Mouse (Mus musculus) cerebellum, postnatal 14 days (tissue): ENCODE results near the gene Tm4sf19.

Experiments used
- DNase-seq, 2 experiments: peaks; one replicate each; pipeline ENCODE4 v3.0.0; 2021; ENCODE audit warnings: mixed read lengths in 2 of 2

The Tm4sf19 gene

DNA sequence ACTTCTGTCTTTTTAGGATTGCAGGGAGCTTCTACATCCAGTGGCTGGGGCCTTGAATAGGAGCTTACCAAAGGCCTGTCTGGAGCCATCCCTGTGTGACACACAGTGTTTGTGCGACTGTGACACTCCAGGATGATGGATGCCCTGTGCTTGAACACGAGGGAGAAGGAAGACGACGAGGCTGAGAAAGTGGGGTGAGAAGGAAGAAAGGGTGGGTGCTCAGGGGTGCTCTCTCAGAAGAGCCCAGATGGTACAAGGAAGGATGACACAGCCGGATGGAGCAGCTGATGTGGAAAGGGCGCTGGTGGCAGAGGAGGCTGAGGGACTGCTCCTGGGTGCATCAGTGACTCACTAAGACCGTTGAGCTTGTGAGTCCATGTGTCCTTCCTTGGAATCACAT is at the start of gene Tm4sf19:
TSS of gene Tm4sf19 (plus strand) at position 240 of the 400 bp plus-strand sequence.
- DNase-seq = no peak

- peak; percentile 58 to 66 for DNase-seq
These were observed 49.5 kb upstream of the Tm4sf19 start for GRCm38 (mm10) chr16:32350776-32351175.

GRCm38 (mm10) chr16:32363530-32363929 is 36.8 kb upstream of the Tm4sf19 start:
- no peak for DNase-seq

DNA sequence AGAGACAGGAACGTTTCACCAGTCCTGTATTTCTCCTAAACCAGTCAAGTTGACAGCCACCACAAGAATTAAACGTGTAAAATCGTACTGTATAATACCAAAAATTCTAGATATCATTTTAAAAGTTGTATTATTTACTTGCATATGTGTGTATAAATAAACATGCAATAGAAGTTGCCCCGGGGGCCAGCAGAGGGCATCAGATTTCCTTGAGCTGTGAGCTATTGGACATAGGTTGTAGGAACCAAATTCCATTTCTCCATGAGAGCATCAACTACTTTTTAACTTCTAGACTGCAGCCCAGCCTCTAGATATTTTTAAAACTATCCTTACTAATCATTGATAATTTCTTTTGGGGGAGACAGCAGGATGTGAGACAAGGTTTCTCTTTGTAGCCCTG is 29.0 kb upstream of the Tm4sf19 start:
- peak; percentile 50 to 61 for DNase-seq

DNA sequence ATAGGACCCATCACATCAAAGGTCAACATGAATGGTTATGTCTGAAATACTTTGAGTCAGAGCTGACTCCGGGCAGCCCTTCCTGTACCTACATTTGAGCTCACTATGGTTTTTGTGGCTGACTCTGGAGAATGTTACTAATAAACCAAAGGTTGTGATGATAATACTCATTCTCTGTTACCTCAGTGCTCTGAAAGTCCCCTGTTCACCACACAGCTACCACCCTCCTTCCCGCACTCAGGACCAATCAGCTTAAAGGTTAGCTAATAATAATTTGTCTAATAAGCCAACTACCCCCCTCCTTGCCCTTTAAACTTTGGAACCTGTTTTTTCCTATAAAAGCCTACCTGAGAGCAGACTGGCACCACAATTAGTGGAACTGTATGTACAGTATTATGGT is 20.7 kb upstream of the Tm4sf19 start:
- DNase-seq = no peak

DNA sequence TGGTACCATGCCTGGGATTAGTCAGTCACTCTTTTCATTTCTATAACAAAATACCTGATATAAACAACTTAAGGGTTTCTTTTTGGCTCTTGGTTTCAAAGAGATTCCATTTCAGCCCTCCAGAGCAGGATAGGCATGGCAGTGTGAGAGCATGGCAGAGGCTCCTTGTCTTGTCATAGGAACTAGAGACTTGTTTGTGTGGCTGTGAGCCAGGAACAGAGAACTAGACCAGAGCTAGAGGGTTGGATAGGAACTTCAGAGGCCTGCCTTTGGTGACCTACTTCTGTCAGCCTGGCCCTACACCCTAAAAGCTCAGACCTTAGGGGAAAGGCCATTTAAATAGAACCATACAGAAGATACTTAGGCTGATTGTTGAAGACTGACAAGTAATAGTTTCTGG is 17.4 kb upstream of the Tm4sf19 start:
- no peak for DNase-seq

DNA sequence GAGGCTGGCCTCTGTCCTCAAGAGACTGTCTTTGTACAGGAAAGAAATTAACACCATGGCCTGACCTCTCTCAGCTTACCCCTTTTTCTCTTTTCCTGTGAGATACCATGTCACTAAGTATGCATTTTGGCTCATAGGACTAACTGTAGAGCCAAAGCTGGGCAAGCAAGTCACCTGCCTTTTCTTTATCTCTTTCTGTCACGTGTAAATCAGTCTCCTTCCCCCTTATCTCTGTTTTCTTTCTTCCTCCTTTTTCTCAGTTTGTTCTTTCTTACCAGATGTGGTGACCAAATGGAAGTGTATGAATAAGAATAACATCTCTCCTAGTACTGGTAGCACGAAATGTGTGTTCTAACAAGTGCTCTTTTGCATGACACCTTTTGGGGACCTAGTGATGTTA is 15.4 kb upstream of the Tm4sf19 start:
- no peak for DNase-seq

DNA sequence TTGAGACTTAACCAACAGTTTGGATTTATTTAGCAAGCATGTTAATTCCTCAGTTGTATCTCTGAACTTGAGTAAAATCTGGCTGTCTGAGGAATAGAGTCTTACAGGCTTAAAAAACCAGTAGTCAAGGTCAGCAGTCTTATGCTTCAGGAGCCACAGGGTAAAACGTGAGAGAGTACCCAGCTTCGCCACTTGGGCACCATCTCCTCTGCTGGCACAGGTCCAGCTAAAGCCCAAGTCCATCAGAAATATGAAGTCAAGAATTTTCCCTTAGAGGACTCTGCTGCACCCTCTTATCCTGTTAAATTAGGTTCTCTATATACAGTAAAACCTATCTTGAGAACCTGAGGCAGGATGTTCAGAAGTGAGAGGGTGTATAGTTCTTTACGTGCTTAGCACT is 13.5 kb upstream of the Tm4sf19 start:
- DNase-seq = peak; percentile 19 to 55

DNA sequence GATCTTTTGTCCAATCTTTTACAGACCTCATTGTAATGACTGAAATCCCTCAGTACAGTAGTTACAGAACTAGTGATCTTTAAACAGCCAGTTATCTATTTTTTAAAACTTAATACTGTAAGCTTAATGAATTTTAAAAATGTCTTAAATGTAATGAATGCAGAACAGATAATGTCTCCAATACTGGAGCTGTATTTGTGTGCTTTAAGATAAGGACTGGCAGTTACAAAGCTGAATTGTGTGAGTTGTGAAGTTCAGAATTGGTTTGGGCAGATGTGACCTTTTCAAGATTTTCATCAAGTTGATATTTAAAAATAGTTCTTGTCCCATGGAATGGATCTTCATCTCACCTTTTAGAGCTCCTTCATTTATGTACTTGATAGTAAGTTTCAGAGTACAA is 11.3 kb upstream of the Tm4sf19 start:
- DNase-seq = no peak

- no peak for DNase-seq
These were observed 10.5 kb upstream of the Tm4sf19 start for GRCm38 (mm10) chr16:32389841-32390240.

DNA sequence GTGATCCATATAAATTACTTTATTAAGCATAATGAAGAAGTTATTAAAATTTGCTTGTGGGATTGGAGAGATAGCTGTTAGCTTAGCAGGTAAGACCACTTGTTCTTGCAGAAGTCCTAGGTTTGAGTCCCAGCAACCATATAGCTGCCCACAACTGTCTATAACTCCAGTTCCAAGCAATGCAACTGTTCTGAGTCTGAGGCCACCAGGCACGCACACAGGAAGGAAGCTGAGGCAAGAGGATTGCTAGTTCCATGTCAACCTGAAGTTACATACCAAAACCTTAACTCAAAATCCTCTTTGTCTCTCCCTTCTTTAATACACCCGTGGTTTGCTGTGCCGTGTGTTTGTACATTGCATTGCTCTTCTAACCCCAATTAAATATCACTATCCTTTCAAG is 9.4 kb upstream of the Tm4sf19 start:
- DNase-seq = no peak

GRCm38 (mm10) chr16:32395679-32396540 is 4.4 kb upstream of the Tm4sf19 start:
- no peak for DNase-seq

GRCm38 (mm10) chr16:32396541-32396835 is 3.8 kb upstream of the Tm4sf19 start:
- no peak for DNase-seq

- DNase-seq = no peak
These were observed 2.1 kb upstream of the Tm4sf19 start for GRCm38 (mm10) chr16:32398206-32398605.

GRCm38 (mm10) chr16:32401335-32401965 is 1.1 kb downstream of the Tm4sf19 start:
- no peak for DNase-seq

DNA sequence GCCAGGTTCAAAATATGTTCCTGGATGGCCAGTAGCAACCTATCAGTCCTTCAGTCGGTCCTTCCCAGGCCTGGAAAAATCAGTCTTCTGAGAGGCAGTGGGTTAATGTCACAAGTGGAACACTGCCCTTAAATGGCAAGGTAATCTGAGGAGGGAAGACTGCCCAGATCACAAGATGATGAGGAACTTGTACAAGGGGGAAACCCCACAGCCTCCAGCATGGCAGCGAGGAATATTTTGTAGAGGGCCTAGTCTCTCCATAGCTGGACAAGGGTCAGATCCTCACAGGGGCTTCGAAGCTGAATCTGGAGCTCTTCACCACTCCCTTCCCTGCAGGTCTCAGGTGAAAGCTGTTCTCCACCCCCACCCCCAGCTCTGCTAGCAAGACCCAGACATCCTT is 2.5 kb downstream of the Tm4sf19 start:
- no peak for DNase-seq

DNA sequence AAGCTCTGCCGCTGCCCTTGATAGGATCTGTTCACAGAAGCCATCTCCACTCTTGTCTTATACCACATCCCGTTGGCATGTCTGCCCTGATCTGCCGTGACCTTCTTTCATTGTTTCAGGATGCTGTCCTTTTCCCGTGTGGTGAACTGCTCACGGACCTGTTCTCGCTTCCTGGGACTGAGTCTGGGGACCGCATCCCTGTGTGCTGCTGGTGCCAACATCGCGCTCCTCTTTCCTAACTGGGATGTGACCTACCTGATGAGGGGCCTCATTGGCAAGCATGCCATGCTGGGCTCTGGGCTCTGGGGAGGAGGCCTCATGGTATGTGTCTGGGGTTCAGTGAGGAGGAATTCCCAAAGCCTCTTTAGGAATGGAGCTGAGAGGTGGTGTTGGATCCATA is 5.4 kb downstream of the Tm4sf19 start:
- no peak for DNase-seq

- no peak for DNase-seq
These were observed 6.4 kb downstream of the Tm4sf19 start for GRCm38 (mm10) chr16:32406671-32407070.

DNA sequence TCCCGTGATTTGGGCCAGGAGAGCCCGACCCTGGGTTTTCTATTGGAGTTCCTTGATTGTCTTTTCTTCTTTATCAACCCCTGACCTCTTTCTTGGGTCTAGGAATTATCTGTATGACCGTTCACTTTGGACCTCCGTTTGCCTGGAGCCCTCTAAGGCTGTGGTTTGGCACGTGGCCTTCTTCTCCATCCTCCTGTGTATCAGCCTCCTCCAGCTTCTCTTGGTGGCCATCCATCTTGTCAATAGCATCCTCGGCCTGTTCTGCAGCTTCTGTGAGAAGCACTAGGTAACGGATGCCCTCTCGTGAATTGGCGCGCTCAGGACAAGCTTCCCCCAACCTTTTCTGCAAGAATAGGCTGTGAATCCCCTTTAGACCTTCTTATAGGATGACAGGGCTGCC is 7.4 kb downstream of the Tm4sf19 start:
- DNase-seq = no peak

DNA sequence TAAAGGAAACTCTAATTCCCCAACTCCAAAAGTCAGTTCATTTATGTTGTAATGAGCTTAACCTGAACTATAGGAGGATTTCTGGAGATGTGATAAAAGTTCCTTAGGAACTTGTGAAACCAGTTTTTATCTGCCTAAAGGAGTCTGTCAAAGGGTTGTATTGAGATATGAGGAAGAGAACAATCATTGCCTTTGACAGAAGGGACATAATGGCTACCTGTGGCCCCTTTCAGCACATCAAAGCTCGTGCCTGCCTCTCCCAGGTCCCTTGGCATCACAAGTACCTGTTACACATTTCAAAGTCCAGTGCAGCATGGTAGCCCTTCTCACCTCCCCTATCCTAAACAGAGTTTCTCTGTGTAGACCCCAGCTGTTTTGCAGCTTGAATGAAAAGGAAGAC is 17.2 kb downstream of the Tm4sf19 start:
- no peak for DNase-seq

- DNase-seq = peak; percentile 95 to 96
These were observed 19.5 kb downstream of the Tm4sf19 start, which contains the start of gene Tctex1d2 for GRCm38 (mm10) chr16:32419517-32420483. Tctex1d2 (plus strand) TSS chr16:32419702.

- DNase-seq = no peak
These were observed 27.2 kb downstream of the Tm4sf19 start for GRCm38 (mm10) chr16:32427506-32427905.

DNA sequence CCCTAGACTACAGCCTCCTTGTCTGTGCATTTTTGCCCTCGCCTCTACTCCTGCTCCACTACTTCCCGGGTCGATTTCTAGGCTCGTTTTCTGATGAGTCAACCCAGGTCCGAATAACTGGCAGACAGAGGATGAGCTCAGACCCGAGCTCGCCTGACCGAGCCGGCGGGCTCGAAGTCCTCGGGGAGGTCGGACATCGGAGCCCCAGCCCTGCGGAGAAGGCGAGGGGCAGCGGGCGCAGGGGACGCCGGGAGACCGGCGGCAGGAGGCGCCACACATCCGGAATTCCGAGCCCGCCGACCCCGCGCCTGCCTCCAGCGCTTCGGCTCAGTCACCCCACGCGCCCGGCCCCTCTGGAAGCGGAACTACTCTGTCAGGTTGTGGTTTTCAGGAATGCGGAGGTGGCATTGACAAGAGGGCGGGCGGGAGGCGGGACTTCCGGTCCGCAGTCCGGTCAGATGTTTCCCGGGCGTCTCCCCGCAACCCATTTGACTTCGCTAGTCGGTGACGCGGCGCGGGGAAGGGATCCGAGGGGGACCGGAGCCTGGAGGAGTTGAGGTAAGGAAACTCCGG is 30.3 kb downstream of the Tm4sf19 start, which contains the start of gene Pcyt1a:
TSS of gene Pcyt1a (plus strand) at position 448 of the 573 bp plus-strand sequence.
- peak; percentile 93 for DNase-seq
